Mouse (Mus musculus): ENCODE measurements around the gene Ogdh.

GRCm38 (mm10) chr11:6388126-6388725 is 96.8 kb downstream of the Ogdh start:
- no peak for TF ChIP-seq HCFC1 (IDR thresholded peaks at IDR 0.05; ENCODE audit: borderline replicate concordance, insufficient read depth, low read length)
- no peak for TF ChIP-seq ZC3H11A (IDR thresholded peaks at IDR 0.05; ENCODE audit: borderline replicate concordance, low read depth, low read length)
